In genomic region chr8:70104506-70104905, GRCm38 (mm10) we compare ENCODE assay signal across 9 mouse cellular contexts. TPM values are rescaled to one million over a fixed set of nuclear protein-coding genes. Genes with fewer than 3 reads are reported as not detected.
DNase-seq lines count a peak whose midpoint lies in the region; ATAC-seq and TF ChIP-seq lines count a peak whose summit lies in the region.
"Had no signal": no experiment of that assay in that cellular context is flagged by ENCODE, and none has a peak within 500 bp of the region (broad histone marks: within the 10 kb centered on the region; RNA-seq: fewer than 3 reads in every experiment).

No protein-coding gene starts in this region.

- dilution Hi-C loops in CH12.LX (cut with MboI; ENCODE audit: extremely low pct_ligation_motif_present, extremely low pct_unique_long_range_greater_than_20kb, low sequenced_read_pairs), result no loop called here

- in situ Hi-C loops in CH12.LX (cut with MboI; ENCODE audit: low pct_ligation_motif_present, low pct_unique_long_range_greater_than_20kb, low sequenced_read_pairs), result no loop called here

- H3K36me3 ChIP-seq in heart, embryonic 15.5 days, result no peaks in the 10 kb centered on the region
- H3K36me3 ChIP-seq in CH12.LX (replicated peaks in 1 of 2; ENCODE audit: control insufficient read depth in 1 of 2, insufficient read depth in 1 of 2, low read length in 1 of 2), result peaks cover 0 to 64% of the 10 kb centered on the region in 2 experiments
- no peaks in the 10 kb centered on the region for H3K36me3 ChIP-seq in splenic B cell, adult 2 months (ENCODE audit: control insufficient read depth, insufficient read depth, low read length, poor library complexity, severe bottlenecking)
- H3K36me3 ChIP-seq: embryonic facial prominence, embryonic 13.5 days had no signal

- no peak overlapping the region for H3K27ac ChIP-seq in heart, embryonic 15.5 days
- H3K27ac ChIP-seq in CH12.LX (ENCODE audit: insufficient read depth, low read depth), result no peak overlapping the region
- H3K27ac ChIP-seq: embryonic facial prominence, embryonic 13.5 days had no signal

- TF ChIP-seq CTCF in CH12.LX (conservative IDR thresholded peaks at IDR 0.05 in 1 of 2, IDR thresholded peaks at IDR 0.05 in 1 of 2; ENCODE audit: low read depth in 2 of 2, low read length in 2 of 2), result peak; percentile 62 to 93

- no peak for TF ChIP-seq EP300 in CH12.LX (IDR thresholded peaks at IDR 0.05; ENCODE audit: low read length)

- intact Hi-C loops in heart, postnatal 25 days (cut with DNase I), result loop anchor here (1.0 kb wide), 1 partner anchor 62 kb away; no protein-coding TSS in a partner anchor
- intact Hi-C loops in left cerebral cortex, postnatal 25 days (cut with DNase I), result no loop called here

- no peak overlapping the region for H3K4me2 ChIP-seq in heart, embryonic 15.5 days
- peak overlapping the region; percentile 25 for H3K4me2 ChIP-seq in CH12.LX (ENCODE audit: insufficient read depth, low read depth, poor library complexity, severe bottlenecking)
- H3K4me2 ChIP-seq: embryonic facial prominence, embryonic 13.5 days had no signal

- no peaks in the 10 kb centered on the region for H3K4me1 ChIP-seq in heart, embryonic 15.5 days (replicated peaks)
- peaks cover 4 to 54% of the 10 kb centered on the region in 2 experiments for H3K4me1 ChIP-seq in CH12.LX (ENCODE audit: control insufficient read depth in 1 of 2, insufficient read depth in 2 of 2)
- H3K4me1 ChIP-seq: embryonic facial prominence, embryonic 13.5 days had no signal

- TF ChIP-seq RAD21 in CH12.LX (IDR thresholded peaks at IDR 0.05; ENCODE audit: low read depth, low read length), result peak; percentile 88

- H3K4me3 ChIP-seq in heart, embryonic 15.5 days, result no peak overlapping the region
- no peak overlapping the region for H3K4me3 ChIP-seq in CH12.LX (replicated peaks in 1 of 3; ENCODE audit: low read depth in 2 of 3, low read length in 2 of 3, poor library complexity in 1 of 3)
- H3K4me3 ChIP-seq: embryonic facial prominence, embryonic 13.5 days had no signal

- H3K27me3 ChIP-seq in heart, embryonic 15.5 days, result peaks cover 36% of the 10 kb centered on the region
- H3K27me3 ChIP-seq in CH12.LX (replicated peaks), result no peaks in the 10 kb centered on the region
- H3K27me3 ChIP-seq in splenic B cell, adult 2 months (ENCODE audit: control insufficient read depth, insufficient read depth, low read length, poor library complexity, severe bottlenecking), result no peaks in the 10 kb centered on the region

- DNase-seq in heart, postnatal 25 days (ENCODE audit: low spot score), result no peak
- peak; percentile 72 for DNase-seq in CH12.LX (ENCODE audit: extremely low read depth)
- peak; percentile 48 for DNase-seq in cerebellum, adult 9-10 months
- peak; percentile 77 for DNase-seq in induced T-regulatory cell, adult 2 months (ENCODE audit: low read depth)
- DNase-seq in lung, postnatal 10 days, result peak; percentile 35
- DNase-seq in splenic B cell, adult 2 months (ENCODE audit: low read depth, low spot score), result peak; percentile 84
- DNase-seq in left cerebral cortex, postnatal 25 days (ENCODE audit: low spot score in 2 of 2), result no peak

- WGBS in heart, embryonic 15.5 days, result 11% methylated on average over 6 of the region's 6 CpGs

- no peaks in the 10 kb centered on the region for H3K79me2 ChIP-seq in CH12.LX (replicated peaks; ENCODE audit: control insufficient read depth, extremely low read depth, insufficient read depth, poor library complexity, severe bottlenecking)

- no peak overlapping the region for H3K9ac ChIP-seq in heart, embryonic 15.5 days
- H3K9ac ChIP-seq in CH12.LX (ENCODE audit: insufficient read depth, low read depth), result no peak overlapping the region
- H3K9ac ChIP-seq: embryonic facial prominence, embryonic 13.5 days had no signal

- peak; percentile 59; the same call in 1 of the 2 replicates for ATAC-seq in heart, embryonic 15.5 days (replicated peaks; ENCODE audit: insufficient number of reproducible peaks, insufficient read depth, low FRiP score, low read depth)

- TF ChIP-seq POLR2A in CH12.LX (IDR thresholded peaks at IDR 0.05; ENCODE audit: low read depth, low read length), result no peak

- H3K9me3 ChIP-seq in heart, embryonic 15.5 days (replicated peaks), result no peaks in the 10 kb centered on the region
- no peaks in the 10 kb centered on the region for H3K9me3 ChIP-seq in CH12.LX (replicated peaks; ENCODE audit: low read length)
- H3K9me3 ChIP-seq: embryonic facial prominence, embryonic 13.5 days had no signal

TF ChIP-seq in CH12.LX, 34 proteins besides CTCF, POLR2A, EP300 and RAD21:
- no peak for TF ChIP-seq MXI1 (IDR thresholded peaks at IDR 0.05; ENCODE audit: low read depth, low read length)
- TF ChIP-seq JUND (conservative IDR thresholded peaks at IDR 0.05; ENCODE audit: low read depth, low read length), result no peak
- 0 out of 2 replicates have a peak, but pooled peaks have one; percentile 19 for TF ChIP-seq MYC (IDR thresholded peaks at IDR 0.05; ENCODE audit: low read depth, low read length)
- no peak for TF ChIP-seq NRF1 (IDR thresholded peaks at IDR 0.05; ENCODE audit: low read depth, low read length)
- no peak for TF ChIP-seq ZKSCAN1 (IDR thresholded peaks at IDR 0.05; ENCODE audit: borderline replicate concordance, low read depth, low read length)
- no peak for TF ChIP-seq NELFE (IDR thresholded peaks at IDR 0.05; ENCODE audit: low read depth, low read length)
- TF ChIP-seq SIN3A (IDR thresholded peaks at IDR 0.05; ENCODE audit: low read length), result no peak
- TF ChIP-seq ZC3H11A (IDR thresholded peaks at IDR 0.05; ENCODE audit: low read depth, low read length), result peak; percentile 37; the same call in 1 of the 2 replicates
- TF ChIP-seq MAFK (IDR thresholded peaks at IDR 0.05; ENCODE audit: insufficient replicate concordance, low read length), result peak; percentile 100
- peak; percentile 96 for TF ChIP-seq SMC3 (IDR thresholded peaks at IDR 0.05; ENCODE audit: low read depth, low read length)
- no peak for TF ChIP-seq UBTF (IDR thresholded peaks at IDR 0.05; ENCODE audit: low read depth, low read length)
- no peak for TF ChIP-seq RCOR1 (conservative IDR thresholded peaks at IDR 0.05; ENCODE audit: low read depth, low read length)
- no peak for TF ChIP-seq USF2 (conservative IDR thresholded peaks at IDR 0.05; ENCODE audit: low read depth, low read length)
- no peak for TF ChIP-seq CHD1 (IDR thresholded peaks at IDR 0.05; ENCODE audit: low read depth, low read length)
- TF ChIP-seq TBP (conservative IDR thresholded peaks at IDR 0.05; ENCODE audit: low read depth, low read length), result no peak
- TF ChIP-seq CHD2 (IDR thresholded peaks at IDR 0.05; ENCODE audit: low read length), result no peak
- no peak for TF ChIP-seq ELF1 (IDR thresholded peaks at IDR 0.05; ENCODE audit: low read depth, low read length)
- TF ChIP-seq TCF12 (IDR thresholded peaks at IDR 0.05; ENCODE audit: low read depth, low read length), result peak; percentile 46; the same call in 1 of the 2 replicates

RNA-seq across cellular contexts. Expression of gene Ncan, which starts 16.2 kb away (rescaled TPM):
- polyA plus RNA-seq in heart, embryonic 15.5 days (2015; fragmentation: Nextera tagmentation; extraction: Ambion mirVana), result 0.16 and 0.71 TPM in 2 replicates
- under 1 TPM in 1 of 2 experiments, not detected in 1; 0.03 TPM for total RNA-seq in heart, postnatal 25 days (2021)
- total RNA-seq in CH12.LX (2012; rRNA removed), result 2.1 and 2.6 TPM in 2 replicates
- total RNA-seq in CH12.LX (2014; rRNA removed), result 3.5 and 3.9 TPM in 2 replicates
- polyA plus RNA-seq in CH12.LX (2012; ENCODE audit: insufficient read length, low read depth), result 5.3 and 6.0 TPM in 2 replicates
- total RNA-seq in left cerebral cortex, postnatal 25 days (2021), result 100 to 1,000 TPM; 219 to 220 TPM

RNA-seq across cellular contexts. Expression of gene Hapln4, which starts 21.2 kb away (rescaled TPM):
- polyA plus RNA-seq in heart, embryonic 15.5 days (2015; fragmentation: Nextera tagmentation; extraction: Ambion mirVana), result 0.03 TPM in 1 of 2 replicates, not detected in the other
- not detected for total RNA-seq in heart, postnatal 25 days (2021)
- total RNA-seq in CH12.LX (2012; rRNA removed), result 0.29 and 0.30 TPM in 2 replicates
- total RNA-seq in CH12.LX (2014; rRNA removed), result 0.07 and 0.08 TPM in 2 replicates
- 0.20 and 0.30 TPM in 2 replicates for polyA plus RNA-seq in CH12.LX (2012; ENCODE audit: insufficient read length, low read depth)
- 10 to 100 TPM; 62.6 to 71.8 TPM for total RNA-seq in left cerebral cortex, postnatal 25 days (2021)

RNA-seq across cellular contexts. Expression of gene Nr2c2ap, which starts 26.6 kb away (rescaled TPM):
- 29.5 and 35.6 TPM in 2 replicates for polyA plus RNA-seq in heart, embryonic 15.5 days (2015; fragmentation: Nextera tagmentation; extraction: Ambion mirVana)
- 1 to 10 TPM; 5.4 to 7.6 TPM for total RNA-seq in heart, postnatal 25 days (2021)
- 22.7 and 27.4 TPM in 2 replicates for total RNA-seq in CH12.LX (2012; rRNA removed)
- 15.6 and 16.4 TPM in 2 replicates for total RNA-seq in CH12.LX (2014; rRNA removed)
- 61.3 and 71.3 TPM in 2 replicates for polyA plus RNA-seq in CH12.LX (2012; ENCODE audit: insufficient read length, low read depth)
- 10 to 100 TPM; 21.7 to 21.9 TPM for total RNA-seq in left cerebral cortex, postnatal 25 days (2021)

RNA-seq across cellular contexts. Expression of gene Tm6sf2, which starts 31.8 kb away (rescaled TPM):
- polyA plus RNA-seq in heart, embryonic 15.5 days (2015; fragmentation: Nextera tagmentation; extraction: Ambion mirVana), result 0.60 and 1.0 TPM in 2 replicates
- 1 to 10 TPM; 1.1 to 1.3 TPM for total RNA-seq in heart, postnatal 25 days (2021)
- 1.9 and 2.4 TPM in 2 replicates for total RNA-seq in CH12.LX (2012; rRNA removed)
- total RNA-seq in CH12.LX (2014; rRNA removed), result 0.22 and 0.40 TPM in 2 replicates
- 1.8 and 2.6 TPM in 2 replicates for polyA plus RNA-seq in CH12.LX (2012; ENCODE audit: insufficient read length, low read depth)
- 1 to 10 TPM; 3.0 to 3.4 TPM for total RNA-seq in left cerebral cortex, postnatal 25 days (2021)

RNA-seq across cellular contexts. Expression of gene Rfxank, which starts 34.4 kb away (rescaled TPM):
- 16.5 and 19.9 TPM in 2 replicates for polyA plus RNA-seq in heart, embryonic 15.5 days (2015; fragmentation: Nextera tagmentation; extraction: Ambion mirVana)
- 10 to 100 TPM; 20.9 to 21.5 TPM for total RNA-seq in heart, postnatal 25 days (2021)
- total RNA-seq in CH12.LX (2012; rRNA removed), result 13.8 and 17.2 TPM in 2 replicates
- 10.5 and 13.4 TPM in 2 replicates for total RNA-seq in CH12.LX (2014; rRNA removed)
- 9.5 and 12.3 TPM in 2 replicates for polyA plus RNA-seq in CH12.LX (2012; ENCODE audit: insufficient read length, low read depth)
- 10 to 100 TPM; 10.2 to 12.4 TPM for total RNA-seq in left cerebral cortex, postnatal 25 days (2021)

Comparison
In these comparisons a context has a peak if more than half of its experiments do, and no peak if none do; other contexts are left out.
1. DNase-seq: peak in CH12.LX (single experiment), cerebellum, adult 9-10 months (single experiment), induced T-regulatory cell, adult 2 months (single experiment), lung, postnatal 10 days (single experiment) and splenic B cell, adult 2 months (single experiment); none in heart, postnatal 25 days (single experiment) and left cerebral cortex, postnatal 25 days (0 of 2).
2. RNA of gene Ncan, which starts 16.2 kb away (total RNA-seq): 219 to 220 TPM in left cerebral cortex, postnatal 25 days; 2.1 to 3.9 TPM in CH12.LX and 0.03 TPM in heart, postnatal 25 days; every median in the first group is over 10 times any median in the second.
3. RNA of gene Hapln4, which starts 21.2 kb away (total RNA-seq): 62.6 to 71.8 TPM in left cerebral cortex, postnatal 25 days; 0.07 to 0.30 TPM in CH12.LX and not detected in heart, postnatal 25 days; every median in the first group is over 10 times any median in the second.